Mouse (Mus musculus) olfactory bulb, adult 2 months (tissue): ENCODE data around the gene Klhl29.

Source experiments
- CTCF ChIP-seq: fragments of 200-500 bp; IDR thresholded peaks from 2 replicates; pipeline ENCODE4 v1.5.1; 2012; ENCODE audit warnings: low read depth, mild to moderate bottlenecking, low read length, moderate library complexity; ENCODE audit not compliant: insufficient read depth
- POLR2A ChIP-seq: fragments of 200-500 bp; IDR thresholded peaks from 2 replicates; pipeline ENCODE4 v1.6.1; 2012; ENCODE audit warnings: mild to moderate bottlenecking, low read depth, low read length, moderate library complexity; ENCODE audit not compliant: insufficient read depth

DNA sequence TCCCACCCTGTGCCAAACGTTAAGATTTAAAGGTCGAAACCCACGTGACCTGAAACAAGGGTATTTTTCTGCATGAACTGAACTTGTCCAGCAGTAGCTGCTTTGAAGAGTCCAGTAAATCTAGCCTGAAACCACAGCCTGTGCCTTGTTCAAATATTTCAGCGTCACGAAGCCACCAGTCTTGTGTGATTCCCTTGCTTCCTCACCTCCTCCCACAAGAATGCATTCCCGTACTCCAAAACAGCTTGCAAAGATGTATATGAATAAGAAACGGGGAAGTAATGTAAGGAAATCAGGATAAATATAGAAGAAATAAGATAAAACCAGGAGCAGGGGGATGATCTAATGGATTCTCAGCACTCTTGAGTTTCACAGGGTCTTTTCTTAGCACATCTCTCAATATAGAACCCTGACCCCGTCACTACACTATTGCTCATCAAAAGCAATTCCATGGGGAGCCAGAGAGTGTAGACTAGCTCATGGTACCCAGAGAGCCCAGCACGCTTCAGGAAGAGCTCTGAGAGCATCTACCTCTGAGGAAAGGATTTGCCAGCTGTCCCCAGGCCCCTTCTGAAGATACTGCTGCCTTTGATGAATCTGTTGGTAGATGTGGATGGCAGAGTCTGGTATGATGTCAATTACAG is 52.9 kb downstream of the Klhl29 start:
- TF ChIP-seq POLR2A (no peak), CTCF (no peak)
